Mouse (Mus musculus) kidney, postnatal 0 days (tissue): ENCODE results near the gene Gsdma. TPM values are rescaled to one million over a fixed set of nuclear protein-coding genes. Genes with fewer than 3 reads are reported as not detected.
"Not testable (repeated sequence)": the region's sequence is repeated elsewhere in the genome, so short reads cannot be mapped to it uniquely, and the experiment has no call there.

Experiments
- ATAC-seq: fragments of 200-750 bp; cut with Nextera tagmentation; replicated peaks from 2 replicates; pipeline ENCODE4 v1.8.0; 2017; ENCODE audit warnings: low read depth, moderate number of reproducible peaks, moderate TSS enrichment, moderate library complexity; ENCODE audit not compliant: low FRiP score
- DNase-seq: peaks from one replicate; pipeline ENCODE4 v3.0.0-alpha.2; 2016; ENCODE audit warnings: low spot score
- H3K27ac ChIP-seq: fragments of 300-500 bp; sonication (generic); 2 replicates; pipeline ENCODE4 v1.5.1; 2014; ENCODE audit warnings: mild to moderate bottlenecking
- H3K27me3 ChIP-seq: fragments of 300-500 bp; sonication (generic); 2 replicates; pipeline ENCODE4 v1.6.1; 2014; ENCODE audit warnings: low read length, mixed read lengths; ENCODE audit not compliant: insufficient read depth
- H3K36me3 ChIP-seq: fragments of 300-500 bp; sonication (generic); 2 replicates; pipeline ENCODE4 v1.6.1; 2014; ENCODE audit warnings: low read length, mixed read lengths; ENCODE audit not compliant: insufficient read depth
- H3K4me1 ChIP-seq: fragments of 300-500 bp; sonication (generic); replicated peaks from 2 replicates; pipeline ENCODE4 v1.6.1; 2014; ENCODE audit warnings: antibody characterized with exemption, low read length, mixed read lengths; ENCODE audit not compliant: insufficient read depth
- H3K4me2 ChIP-seq: fragments of 300-500 bp; sonication (generic); 2 replicates; pipeline ENCODE4 v1.6.1; 2014; ENCODE audit warnings: mild to moderate bottlenecking, low read length, moderate library complexity, mixed read lengths
- H3K4me3 ChIP-seq: fragments of 300-500 bp; sonication (generic); replicated peaks from 2 replicates; pipeline ENCODE4 v1.5.1; 2014; ENCODE audit warnings: low read depth, low read length
- H3K9ac ChIP-seq: fragments of 300-500 bp; sonication (generic); 2 replicates; pipeline ENCODE4 v1.6.1; 2014; ENCODE audit warnings: low read depth, low read length
- H3K9me3 ChIP-seq: fragments of 300-500 bp; sonication (generic); replicated peaks from 2 replicates; pipeline ENCODE4 v1.6.1; 2016; ENCODE audit warnings: low read length, inconsistent platforms, mixed read lengths
- CTCF ChIP-seq: IDR thresholded peaks from 2 replicates; pipeline ENCODE4 v1.5.1; 2016; ENCODE audit warnings: antibody characterized with exemption, low read depth, mild to moderate bottlenecking, moderate library complexity
- WGBS: fragments of 180-500 bp; shearing (Covaris S2); extraction: QIAGEN DNeasy Blood & Tissue Kit; methylation state at CpG from one replicate; pipeline ENCODE4 v1.1.7; 2014; 5-methylcytosine and 5-hydroxymethylcytosine counted together
- polyA plus RNA-seq: library from polyadenylated mRNA; unstranded; fragments of >200 nt; fragmentation: Nextera tagmentation; extraction: Ambion mirVana; gene quantifications from 2 replicates; pipeline ENCODE4 v1.2.1, GENCODE M21; 2015

The Gsdma gene
- 0.21 TPM in 1 of 2 replicates, not detected in the other for polyA plus RNA-seq

- ATAC-seq, result no peak
- Histone ChIP-seq H3K9me3 (no peaks in the 10 kb centered on the region), H3K36me3 (no peaks in the 10 kb centered on the region), H3K27ac (no peak within 1 kb of the TSS), H3K4me2 (no peak within 1 kb of the TSS), H3K27me3 (no peaks in the 10 kb centered on the region), H3K9ac (no peak within 1 kb of the TSS), H3K4me1 (no peaks in the 10 kb centered on the region), H3K4me3 (no peak within 1 kb of the TSS)
- 20% methylated on average over 4 of the region's 4 CpGs for WGBS
- TF ChIP-seq CTCF, result no peak
- DNase-seq, result no peak
Observed at GRCm38 (mm10) chr11:98664091-98664490, at the start of gene Gsdma. Gsdma (plus strand) TSS chr11:98664351.

DNA sequence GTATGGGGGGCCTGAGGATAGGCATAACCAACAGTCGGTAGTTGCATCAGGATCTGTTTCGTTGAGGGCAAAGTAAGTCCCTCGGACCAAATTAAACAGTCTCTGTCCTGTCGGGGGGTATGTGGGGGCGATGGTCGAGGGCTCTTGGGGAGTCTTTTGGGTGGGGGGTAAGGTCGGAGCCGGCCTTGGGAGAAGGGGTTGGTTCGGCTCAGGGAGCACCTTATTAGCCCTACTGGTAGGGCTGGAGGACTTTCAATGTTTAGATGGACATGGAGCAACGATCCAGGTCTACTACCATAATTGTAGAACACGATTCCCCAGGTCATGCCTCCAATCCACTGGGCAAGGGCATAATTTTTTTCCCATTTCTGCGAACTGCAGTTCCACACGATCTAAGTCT is 43.4 kb upstream of the Gsdma start:
- Histone ChIP-seq H3K27me3 (no peaks in the 10 kb centered on the region), H3K36me3 (no peaks in the 10 kb centered on the region), H3K4me3 (no peak overlapping the region), H3K4me1 (no peaks in the 10 kb centered on the region), H3K9me3 (no peaks in the 10 kb centered on the region), H3K27ac (no peak overlapping the region), H3K9ac (no peak overlapping the region), H3K4me2 (no peak overlapping the region)
- ATAC-seq, result no peak
- no peak for TF ChIP-seq CTCF
- 91% methylated on average over 13 of the region's 13 CpGs for WGBS
- DNase-seq, result no peak

DNA sequence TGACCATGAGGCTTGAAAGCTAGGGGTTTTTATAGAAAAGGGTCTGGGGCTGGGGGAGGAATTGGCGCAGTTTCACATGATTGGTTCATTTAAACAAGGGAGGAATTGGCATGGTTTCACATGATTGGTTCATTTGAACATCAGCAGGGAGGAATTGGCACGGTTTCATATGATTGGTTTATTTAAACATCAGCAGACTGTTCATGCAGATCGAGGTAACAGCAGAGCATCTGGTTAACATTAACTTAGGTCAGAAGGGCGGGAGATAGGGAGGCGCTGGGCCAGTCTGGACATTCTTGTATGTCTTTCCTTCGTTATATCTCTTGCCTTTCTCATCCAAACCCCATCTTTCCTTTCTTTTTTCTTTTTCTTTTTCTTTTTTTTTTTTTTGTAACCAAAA is 40.2 kb upstream of the Gsdma start:
- not testable (repeated sequence) for H3K27ac ChIP-seq, H3K9me3 ChIP-seq, H3K4me2 ChIP-seq, H3K4me1 ChIP-seq, H3K9ac ChIP-seq, H3K27me3 ChIP-seq, ATAC-seq, DNase-seq, H3K36me3 ChIP-seq, H3K4me3 ChIP-seq
- whole genome bisulfite sequencing, result 65% methylated on average over 6 of the region's 6 CpGs

DNA sequence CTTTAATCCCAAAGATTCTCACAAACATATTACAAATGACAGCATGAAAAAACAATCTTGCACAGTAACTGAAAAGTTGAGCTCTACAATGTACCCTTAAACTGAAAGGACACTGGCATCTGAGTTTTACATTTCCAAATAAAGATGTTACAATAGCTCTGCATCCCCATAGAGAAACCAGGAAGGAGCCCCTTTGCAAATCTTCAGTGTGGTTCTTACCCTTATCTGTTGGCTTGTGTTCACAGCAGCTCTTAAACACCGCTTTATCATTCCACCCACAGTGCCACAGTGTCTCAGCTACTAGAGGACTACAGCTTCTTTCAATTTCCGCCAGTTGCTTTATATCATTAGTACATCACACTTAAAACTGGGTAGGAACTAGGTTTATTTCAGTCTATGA is 39.8 kb upstream of the Gsdma start:
- 95% methylated on average over 2 of the region's 2 CpGs for WGBS
- not testable (repeated sequence) for DNase-seq, H3K36me3 ChIP-seq, H3K4me1 ChIP-seq, H3K27me3 ChIP-seq, H3K4me2 ChIP-seq, H3K9ac ChIP-seq, H3K27ac ChIP-seq, H3K4me3 ChIP-seq, ATAC-seq, H3K9me3 ChIP-seq

DNA sequence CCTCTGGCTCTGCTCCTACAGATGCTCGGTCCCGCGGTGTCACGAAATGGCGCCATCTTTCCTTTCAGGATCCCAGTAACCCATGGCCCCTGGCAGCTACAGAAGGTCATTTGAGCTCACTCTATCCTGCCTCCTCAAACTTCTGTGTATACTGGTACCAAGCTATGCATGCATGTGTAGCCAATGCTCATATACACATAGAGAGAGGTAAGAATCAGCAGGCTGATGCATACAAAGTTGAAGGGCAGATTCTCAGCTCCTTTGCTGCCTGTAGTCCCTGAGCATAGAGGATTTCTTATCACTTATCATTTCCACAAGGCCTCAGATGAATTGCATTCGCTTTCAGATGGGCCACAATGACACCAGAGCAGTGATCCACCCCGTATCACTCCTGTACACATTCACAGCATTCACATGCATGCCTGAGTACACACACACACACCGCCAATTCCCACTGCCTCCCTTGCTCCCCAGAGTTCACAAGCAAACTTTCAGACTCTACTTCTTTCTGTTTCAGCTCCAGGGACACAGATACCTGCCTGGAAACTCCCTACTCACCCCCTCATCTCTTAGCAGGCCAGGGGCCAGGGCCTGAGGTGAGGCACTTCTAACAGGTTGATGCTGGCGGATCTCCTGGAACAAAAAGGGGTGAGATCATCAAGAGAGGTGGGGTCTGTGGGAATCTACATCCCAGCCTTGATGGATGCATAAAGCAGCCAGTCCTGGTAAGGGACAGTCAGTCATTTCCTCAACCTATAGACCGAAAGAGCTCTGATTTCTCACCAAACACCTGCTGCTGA is 38.3 kb upstream of the Gsdma start, which contains the start of the genes Gm12355 and Gsdma3:
Gene Gm12355, minus strand, starts transcription at position 51 of the 800 bp plus-strand sequence.
Gene Gsdma3, plus strand, starts transcription at position 750 of the 800 bp plus-strand sequence.
- 88% methylated on average over 10 of the region's 10 CpGs for WGBS
- H3K27me3 ChIP-seq, result no peaks in the 10 kb centered on the region
- TF ChIP-seq CTCF, result no peak
- H3K4me3 ChIP-seq, result no peak within 1 kb of the TSS
- H3K4me2 ChIP-seq, result no peak within 1 kb of the TSS
- H3K4me1 ChIP-seq, result no peaks in the 10 kb centered on the region
- no peak within 1 kb of the TSS for H3K27ac ChIP-seq
- DNase-seq (no peak), ATAC-seq (no peak)
- H3K9me3 ChIP-seq, result no peaks in the 10 kb centered on the region
- H3K36me3 ChIP-seq, result no peaks in the 10 kb centered on the region
- H3K9ac ChIP-seq, result no peak within 1 kb of the TSS

GRCm38 (mm10) chr11:98628706-98629105 is 35.4 kb upstream of the Gsdma start:
- TF ChIP-seq CTCF, result no peak
- DNase-seq (no peak), ATAC-seq (no peak)
- Histone ChIP-seq H3K4me1 (no peaks in the 10 kb centered on the region), H3K27ac (no peak overlapping the region), H3K9me3 (no peaks in the 10 kb centered on the region), H3K9ac (no peak overlapping the region), H3K27me3 (no peaks in the 10 kb centered on the region), H3K4me3 (no peak overlapping the region), H3K4me2 (no peak overlapping the region), H3K36me3 (no peaks in the 10 kb centered on the region)
- WGBS, result 99% methylated on average over 3 of the region's 3 CpGs

GRCm38 (mm10) chr11:98630646-98631045 is 33.5 kb upstream of the Gsdma start:
- H3K27me3 ChIP-seq, result no peaks in the 10 kb centered on the region
- 88% methylated on average over 5 of the region's 5 CpGs for WGBS
- H3K27ac ChIP-seq, result no peak overlapping the region
- DNase-seq, result no peak
- no peak overlapping the region for H3K9ac ChIP-seq
- H3K4me3 ChIP-seq, result no peak overlapping the region
- H3K4me1 ChIP-seq, result no peaks in the 10 kb centered on the region
- ATAC-seq, result no peak
- H3K9me3 ChIP-seq, result no peaks in the 10 kb centered on the region
- H3K36me3 ChIP-seq, result no peaks in the 10 kb centered on the region
- no peak for TF ChIP-seq CTCF
- no peak overlapping the region for H3K4me2 ChIP-seq
